Mouse (Mus musculus) embryonic fibroblast, embryonic 13.5 days (primary cell): Measurements from ENCODE around the gene Lrp8. TPM values are rescaled to one million over a fixed set of nuclear protein-coding genes. Genes with fewer than 3 reads are reported as not detected.

Experiments
- H3K27ac ChIP-seq: 2 replicates; pipeline ENCODE4 v1.5.1; 2012; ENCODE audit warnings: low read length, control low read depth, inconsistent platforms; ENCODE audit not compliant: insufficient read depth
- H3K4me1 ChIP-seq: 2 replicates; pipeline ENCODE4 v1.6.1; 2011; ENCODE audit warnings: low read length; ENCODE audit not compliant: control insufficient read depth, insufficient read depth
- H3K4me3 ChIP-seq: 2 replicates; pipeline ENCODE4 v1.5.1; 2011; ENCODE audit warnings: mild to moderate bottlenecking, control low read depth, low read length; ENCODE audit not compliant: insufficient read depth
- CTCF ChIP-seq: IDR thresholded peaks from 2 replicates; pipeline ENCODE4 v1.5.1; 2011; ENCODE audit warnings: mild to moderate bottlenecking, control low read depth, low read length, moderate library complexity, borderline replicate concordance; ENCODE audit not compliant: insufficient read depth
- POLR2A ChIP-seq: IDR thresholded peaks from 2 replicates; pipeline ENCODE4 v1.6.1; 2011; ENCODE audit warnings: low read depth, mild to moderate bottlenecking, control low read depth, low read length, moderate library complexity
- polyA plus RNA-seq: library from polyadenylated mRNA; stranded (reverse); fragments of >200 nt; gene quantifications from 2 replicates; pipeline ENCODE4 v1.2.4, GENCODE M21; 2011; ENCODE audit warnings: low read depth; ENCODE audit not compliant: missing spikeins, insufficient read length

The Lrp8 gene
- polyA plus RNA-seq, 1 experiment: 8.5 TPM

DNA sequence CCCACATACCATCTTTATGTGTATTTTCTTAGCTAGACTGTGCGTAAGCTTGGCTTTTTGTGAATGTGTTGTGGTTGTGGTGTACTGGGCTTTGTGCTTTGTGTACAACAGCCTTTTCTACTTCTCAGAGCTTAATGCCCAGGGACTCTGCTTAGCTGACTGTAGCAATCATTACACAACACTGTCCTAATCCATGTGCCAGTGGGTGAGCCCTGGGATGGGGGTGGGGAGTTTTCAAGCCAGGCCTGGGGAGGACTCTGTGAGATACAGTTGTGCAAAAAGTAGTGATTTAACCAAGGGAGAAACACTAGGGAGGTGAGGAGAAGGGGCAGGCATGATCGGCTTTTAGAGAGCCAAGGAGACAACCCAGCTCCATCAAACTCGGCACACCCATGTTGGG lies 98.1 kb downstream of the Lrp8 start:
- H3K4me1 ChIP-seq: no peaks in the 10 kb centered on the region
- no peak overlapping the region for H3K4me3 ChIP-seq
- TF ChIP-seq CTCF (no peak), POLR2A (no peak)
- H3K27ac ChIP-seq: no peak overlapping the region

DNA sequence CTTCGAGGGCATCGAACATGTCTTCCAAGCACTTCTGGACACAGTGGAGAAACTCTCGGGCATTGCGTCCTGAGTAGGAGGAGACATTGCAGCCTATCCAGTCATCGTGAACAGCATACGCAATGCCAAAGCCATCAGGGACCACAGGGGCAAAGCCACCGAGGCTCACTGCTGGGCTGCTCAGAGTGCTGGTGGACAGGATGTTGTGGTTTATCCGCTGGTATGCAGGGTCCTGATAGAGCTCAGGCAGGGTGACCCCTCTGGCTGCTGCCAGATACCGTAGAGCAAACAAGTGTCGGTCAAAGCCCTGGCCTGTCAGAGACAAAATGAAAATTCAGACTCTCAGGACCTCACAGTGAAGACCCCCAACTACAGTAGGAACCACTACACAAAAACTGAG lies 102.2 kb downstream of the Lrp8 start:
- TF ChIP-seq POLR2A: no peak
- TF ChIP-seq CTCF: no peak
- Histone ChIP-seq H3K4me3 (no peak overlapping the region), H3K27ac (no peak overlapping the region), H3K4me1 (no peaks in the 10 kb centered on the region)

DNA sequence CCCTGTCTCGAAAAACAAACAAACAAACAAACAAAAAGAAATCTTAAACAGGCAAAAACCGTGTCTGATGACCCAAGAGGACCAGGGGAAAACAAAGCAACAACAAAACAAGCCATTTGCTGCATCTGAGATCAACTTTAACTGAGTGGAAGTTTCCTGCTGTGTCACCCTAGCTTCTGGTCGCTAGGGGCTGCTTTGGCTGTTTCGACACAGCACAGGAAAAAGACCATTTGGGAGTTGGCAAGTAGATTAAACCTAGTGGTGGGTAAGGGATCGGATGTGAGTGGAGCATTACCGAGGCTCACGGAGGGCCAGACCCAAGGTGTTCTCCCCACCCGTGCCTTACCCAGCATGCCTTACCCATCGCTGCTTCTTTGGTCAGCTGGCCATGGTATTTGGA lies 104.5 kb downstream of the Lrp8 start:
- no peak overlapping the region for H3K27ac ChIP-seq
- no peak overlapping the region for H3K4me3 ChIP-seq
- no peak for TF ChIP-seq POLR2A
- TF ChIP-seq CTCF: no peak
- no peaks in the 10 kb centered on the region for H3K4me1 ChIP-seq

DNA sequence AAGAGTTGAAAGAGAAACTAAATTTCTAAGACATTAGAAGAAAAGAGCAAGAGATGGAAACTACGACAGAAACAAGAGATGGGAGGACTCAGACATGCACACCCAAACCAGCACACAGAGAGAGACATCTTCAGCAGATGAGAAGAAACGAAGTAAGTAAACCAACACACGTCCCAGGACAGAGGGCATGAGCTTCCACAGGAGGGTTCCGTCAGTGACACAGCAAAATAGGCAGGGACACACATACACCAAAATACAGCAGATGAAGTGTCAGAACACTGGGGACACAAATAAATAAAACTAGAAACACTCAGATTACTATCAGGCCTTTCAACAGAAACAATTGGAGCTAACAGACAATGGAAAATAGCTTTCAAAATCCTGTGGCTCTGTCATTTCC lies 108.0 kb downstream of the Lrp8 start:
- Histone ChIP-seq H3K4me1 (no peaks in the 10 kb centered on the region), H3K4me3 (no peak overlapping the region), H3K27ac (no peak overlapping the region)
- TF ChIP-seq CTCF (no peak), POLR2A (no peak)

DNA sequence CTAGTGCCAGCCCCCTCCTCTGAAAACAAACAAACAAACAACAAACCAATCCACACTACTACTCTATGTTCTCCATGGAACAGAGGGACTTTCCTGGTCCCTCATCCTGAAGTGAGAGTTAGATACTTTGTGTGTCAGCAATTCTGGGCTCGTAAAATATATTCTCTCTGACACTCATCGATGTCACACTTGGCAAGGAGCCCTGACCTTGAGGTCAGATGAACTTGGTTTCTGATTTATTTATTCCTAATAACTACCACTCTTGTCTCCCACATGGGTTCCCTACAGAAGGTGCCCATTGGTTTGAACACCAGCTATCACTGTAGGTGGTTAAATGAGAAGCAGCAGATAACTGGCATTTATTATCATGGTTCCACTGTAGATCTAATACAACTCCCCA lies 118.3 kb downstream of the Lrp8 start:
- Histone ChIP-seq H3K4me3 (no peak overlapping the region), H3K27ac (no peak overlapping the region), H3K4me1 (no peaks in the 10 kb centered on the region)
- TF ChIP-seq POLR2A (no peak), CTCF (no peak)

DNA sequence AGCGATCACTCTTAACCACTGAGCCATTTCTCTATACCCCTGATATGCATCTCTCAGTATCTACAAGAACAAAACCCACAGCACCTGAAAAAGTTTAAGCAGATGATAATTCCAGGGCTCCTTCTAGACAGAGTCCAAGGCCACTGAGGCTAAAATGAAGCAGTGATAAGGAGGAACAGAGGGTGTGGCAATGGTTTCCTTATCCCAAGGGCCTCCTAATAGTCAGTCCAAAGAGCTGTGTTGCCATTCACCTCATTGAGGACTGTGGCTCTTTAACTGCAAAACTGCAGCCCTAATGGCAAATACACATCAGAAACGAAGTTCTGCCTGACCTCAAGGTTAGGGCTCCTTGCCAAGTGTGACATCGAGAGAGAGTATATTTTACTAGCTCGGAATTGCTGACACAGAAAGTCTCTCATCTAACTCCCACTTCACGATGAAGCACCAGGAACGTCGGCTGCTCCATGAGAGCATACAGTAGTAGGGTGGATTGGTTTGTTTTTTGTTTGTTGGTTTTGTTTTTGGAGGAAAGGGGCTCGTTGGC lies 119.2 kb downstream of the Lrp8 start:
- no peak for TF ChIP-seq POLR2A
- TF ChIP-seq CTCF: no peak
- Histone ChIP-seq H3K4me1 (no peaks in the 10 kb centered on the region), H3K4me3 (no peak overlapping the region), H3K27ac (no peak overlapping the region)

DNA sequence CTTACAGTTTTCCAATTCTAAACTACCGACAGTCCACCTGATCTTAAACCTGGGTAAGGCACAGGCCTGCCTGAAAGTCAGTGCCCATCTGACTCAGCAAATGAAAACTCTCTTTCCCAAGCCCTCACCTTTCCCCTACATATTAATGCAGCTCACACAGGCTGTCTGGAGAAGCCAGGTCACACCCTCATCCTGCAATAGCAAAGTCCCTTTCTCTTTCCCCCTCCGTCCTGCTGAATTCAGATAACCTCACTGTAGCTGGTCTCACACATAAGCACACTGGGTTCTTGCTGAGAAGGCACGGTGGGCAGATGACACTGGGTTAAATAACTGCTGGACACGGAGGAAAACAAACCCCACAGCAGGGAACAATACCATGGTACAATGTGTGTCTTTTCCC lies 119.9 kb downstream of the Lrp8 start:
- no peak overlapping the region for H3K27ac ChIP-seq
- H3K4me1 ChIP-seq: no peaks in the 10 kb centered on the region
- no peak overlapping the region for H3K4me3 ChIP-seq
- no peak for TF ChIP-seq POLR2A
- TF ChIP-seq CTCF: no peak

DNA sequence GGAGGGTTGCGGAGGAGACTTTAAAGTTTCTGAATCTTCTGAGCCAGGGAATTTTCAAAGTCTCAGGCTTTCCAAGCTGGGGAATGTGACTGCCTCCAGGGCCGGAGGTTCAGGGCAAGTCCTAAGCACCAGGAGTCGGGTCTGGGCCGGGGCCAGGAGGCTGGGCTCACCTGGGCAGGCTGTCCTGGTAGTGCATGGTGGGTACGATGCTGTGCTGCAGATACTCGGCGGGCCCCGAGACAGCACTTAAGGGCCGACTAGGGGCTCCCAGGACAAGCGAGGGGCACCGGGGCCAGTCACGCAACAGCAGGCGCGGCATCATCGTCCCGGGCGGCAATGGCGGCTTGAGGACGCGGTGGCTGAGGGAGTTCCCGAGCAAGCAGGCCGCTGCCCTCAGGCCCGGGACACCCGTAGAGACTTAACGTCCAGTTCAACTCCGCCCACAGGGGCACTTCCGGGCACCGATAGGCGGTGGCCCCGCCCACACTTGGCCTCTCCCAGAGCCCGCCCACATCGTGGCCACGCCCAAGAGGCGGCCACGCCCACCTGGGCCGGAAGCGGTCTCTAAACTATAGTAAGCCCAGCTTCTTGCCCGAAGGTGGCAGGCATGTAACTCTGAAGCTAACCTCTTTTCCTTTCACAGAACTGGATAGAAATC lies 121.2 kb downstream of the Lrp8 start, which contains the start of gene Cpt2:
Cpt2 (minus strand) TSS at position 466 of the 658 bp plus-strand sequence.
- H3K27ac ChIP-seq: peak within 1 kb of the TSS; percentile 67
- no peaks in the 10 kb centered on the region for H3K4me1 ChIP-seq
- TF ChIP-seq CTCF: no peak
- peak; percentile 98 for TF ChIP-seq POLR2A
- H3K4me3 ChIP-seq: peak within 1 kb of the TSS; percentile 82

DNA sequence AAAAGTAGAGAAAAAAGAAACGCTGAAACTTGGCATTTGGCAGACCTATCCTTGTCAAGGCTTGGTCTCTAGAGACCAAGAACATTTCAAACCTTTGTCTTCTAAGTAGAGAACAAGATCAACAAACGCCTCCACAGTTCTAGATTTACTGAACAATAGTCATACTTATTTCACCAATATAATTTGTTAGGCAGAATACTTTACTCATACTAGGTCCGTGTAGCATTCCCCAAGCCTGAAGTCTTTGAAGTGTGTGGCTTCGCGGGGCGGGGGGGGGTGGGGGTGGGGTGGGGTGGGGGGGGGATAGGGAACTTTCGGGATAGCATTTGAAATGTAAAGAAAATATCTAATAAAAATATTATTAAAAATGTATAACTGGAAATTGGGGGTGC lies 121.7 kb downstream of the Lrp8 start:
- H3K27ac ChIP-seq: no peak overlapping the region
- TF ChIP-seq POLR2A: no peak
- no peak for TF ChIP-seq CTCF

More for the DNA sequence above, 121.7 kb downstream of the Lrp8 start:
- H3K4me3 ChIP-seq: no peak overlapping the region
- H3K4me1 ChIP-seq: no peaks in the 10 kb centered on the region

Other genes starting within 250 kb of the Lrp8 start
- gene Dmrtb1, start 118.0 kb upstream of the Lrp8 start, polyA plus RNA-seq: not detected in 2 replicates
- 90.8 and 121 TPM in 2 replicates for gene Magoh, start 77.5 kb downstream of the Lrp8 start, polyA plus RNA-seq
- gene 0610037L13Rik, start 87.6 kb downstream of the Lrp8 start, polyA plus RNA-seq: 58.2 and 67.6 TPM in 2 replicates
- 37.1 and 51.8 TPM in 2 replicates for gene Cpt2, start 121.3 kb downstream of the Lrp8 start, polyA plus RNA-seq
- not detected in 2 replicates for gene Slc1a7, start 166.1 kb downstream of the Lrp8 start, polyA plus RNA-seq